Mouse (Mus musculus) monocyte, adult 59 days (primary cell): ENCODE measurements around the gene Snip1. TPM values are rescaled to one million over a fixed set of nuclear protein-coding genes. Genes with fewer than 3 reads are reported as not detected.

Experiments used
- total RNA-seq, 2 experiments: library from RNA; stranded (reverse); gene quantifications; one replicate each; pipeline ENCODE4 v1.2.4; 2023

The Snip1 gene
- total RNA-seq: 10 to 100 TPM; 27.0 to 29.8 TPM

DNA sequence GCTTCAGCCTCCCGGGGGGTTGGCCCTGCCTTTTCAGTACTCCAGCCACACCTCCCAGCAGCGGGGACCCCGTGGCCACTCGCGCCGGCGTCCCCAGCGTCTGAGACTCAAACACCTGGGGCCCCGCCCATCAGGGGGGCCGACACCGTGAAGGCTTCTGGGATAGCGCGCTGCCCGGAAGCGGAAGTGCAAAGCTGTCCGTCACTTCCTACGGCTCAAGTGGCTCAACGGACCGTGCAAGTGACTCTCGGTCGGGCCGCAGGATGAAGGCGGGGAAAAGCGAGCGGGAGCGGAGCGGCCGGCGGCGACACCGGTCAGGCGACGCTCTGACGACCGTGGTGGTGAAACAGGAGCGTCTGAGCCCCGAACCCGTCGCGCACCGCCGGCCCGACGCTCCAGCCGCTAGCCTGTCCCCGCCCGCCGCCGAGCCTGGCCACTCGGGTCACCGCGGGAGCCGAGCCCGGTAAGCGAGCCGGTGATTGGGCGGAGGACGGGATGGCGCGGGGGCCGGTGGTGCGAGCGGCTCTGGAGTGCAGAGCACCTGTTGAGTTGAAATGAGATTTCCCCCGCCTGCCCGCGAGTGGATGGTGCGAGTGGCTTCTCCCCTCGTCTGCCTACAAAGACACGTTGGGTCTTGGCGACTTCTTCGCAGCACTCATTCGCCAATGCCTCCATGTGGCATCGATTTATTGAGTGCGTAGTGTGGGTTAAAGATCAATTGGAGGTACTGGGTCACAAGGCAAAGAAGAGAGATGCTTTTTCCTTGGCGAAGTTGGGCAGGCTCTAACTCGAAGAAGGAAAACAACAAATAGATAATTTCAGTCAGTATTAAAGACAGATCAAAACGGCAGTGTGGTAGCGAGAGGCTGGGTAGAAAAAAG lies at the start of gene Snip1:
Gene Snip1 (plus strand): TSS at position 183 of the 881 bp plus-strand sequence.

DNA sequence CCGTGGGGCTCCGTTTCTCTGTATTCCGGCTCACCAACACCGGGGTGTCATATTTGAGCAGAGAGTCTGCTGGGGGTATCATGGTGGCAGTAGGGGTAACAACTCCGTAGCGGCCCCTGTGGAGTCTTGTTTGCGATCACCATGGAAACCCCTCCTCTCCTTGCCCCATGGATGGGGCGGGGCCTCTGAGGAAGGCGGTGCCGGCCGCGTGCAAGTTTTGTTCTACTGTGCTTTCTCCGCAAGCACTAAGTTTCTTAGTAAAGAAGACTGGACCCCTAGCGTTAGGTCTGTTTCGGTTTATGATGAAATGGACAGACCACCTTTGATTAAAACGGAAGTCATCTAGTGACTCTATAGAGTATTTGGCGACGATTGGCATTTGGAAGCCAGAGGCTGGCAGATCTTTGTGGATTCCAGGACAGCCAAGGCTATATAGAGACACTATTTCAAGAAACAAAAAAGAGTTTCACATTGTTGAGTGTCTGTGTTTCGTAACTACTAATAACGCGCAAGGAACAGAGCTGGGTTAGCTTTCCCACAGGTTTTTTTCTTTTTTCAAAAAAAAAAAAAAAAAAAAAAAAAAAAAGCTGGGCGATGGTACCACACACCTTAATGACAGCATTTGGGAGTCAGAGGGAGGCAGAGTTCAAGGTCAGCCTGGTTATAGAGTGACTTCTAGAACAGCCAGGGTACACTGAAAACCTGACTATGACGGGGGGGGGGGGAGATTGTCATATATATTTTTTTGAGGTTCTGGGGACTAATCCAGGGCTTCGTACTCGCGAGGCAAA lies 760 bp upstream of the Snip1 start, which contains the start of gene Dnali1:
Gene Dnali1 (minus strand): TSS at position 187 of the 791 bp plus-strand sequence.

DNA sequence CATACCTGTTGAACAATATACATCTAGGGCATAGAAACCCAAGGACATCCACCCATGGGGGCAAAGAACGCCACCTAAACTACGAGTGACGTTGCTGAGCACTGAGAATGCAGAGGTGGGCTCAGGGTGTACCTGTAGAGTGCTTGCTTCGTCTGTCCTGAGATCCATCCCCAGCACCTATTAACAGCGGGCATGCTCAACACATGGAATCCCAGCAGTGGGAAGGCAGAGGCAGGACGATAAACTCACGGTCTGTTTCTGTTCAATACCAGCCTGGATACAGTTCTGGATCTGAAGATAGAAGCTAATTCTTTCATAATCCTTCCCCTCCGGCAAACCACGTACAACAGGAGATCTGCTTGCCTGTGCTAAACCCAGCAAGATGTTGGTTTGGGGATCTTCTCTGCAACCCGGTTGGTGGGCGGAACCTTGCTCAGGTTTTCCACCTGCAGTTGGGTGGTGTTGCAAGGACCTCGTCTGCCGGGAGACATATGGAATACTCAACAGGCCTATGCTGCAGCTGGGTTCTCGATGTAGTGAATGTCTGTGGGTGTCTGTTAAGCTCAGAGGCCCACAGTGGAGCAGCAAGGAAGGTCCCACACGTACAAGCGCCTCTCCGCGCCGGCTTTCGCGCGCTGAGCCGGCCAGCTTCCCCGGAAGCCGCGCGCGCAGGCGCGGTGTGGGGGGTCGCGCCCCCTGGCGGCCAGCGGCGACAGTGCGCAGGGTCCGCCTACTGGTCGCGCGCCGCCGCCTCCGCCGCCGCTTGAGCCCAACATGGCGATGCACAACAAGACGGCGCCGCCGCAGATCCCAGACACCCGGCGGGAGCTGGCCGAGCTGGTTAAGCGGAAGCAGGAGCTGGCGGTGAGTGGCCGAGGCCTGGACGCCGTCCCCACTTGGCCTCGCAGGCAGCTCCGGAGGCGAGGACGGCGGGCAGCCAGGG lies 18.2 kb downstream of the Snip1 start, which contains the start of gene Meaf6:
Gene Meaf6 (plus strand): TSS at position 732 of the 943 bp plus-strand sequence.

Other genes with a start within 250 kb of the Snip1 start
- 10 to 100 TPM; 62.7 to 71.3 TPM for gene Yrdc, start 216.0 kb upstream of the Snip1 start, total RNA-seq
- 10 to 100 TPM in 1 of 2 experiments, 1 to 10 TPM in 1; 8.7 to 11.7 TPM for gene 1110065P20Rik, start 215.5 kb upstream of the Snip1 start, total RNA-seq
- not detected for gene Maneal, start 204.5 kb upstream of the Snip1 start, total RNA-seq
- gene Epha10, start 185.8 kb upstream of the Snip1 start, total RNA-seq: not detected
- 10 to 100 TPM in 1 of 2 experiments, 1 to 10 TPM in 1; 8.7 to 11.8 TPM for gene 9930104L06Rik, start 129.6 kb upstream of the Snip1 start, total RNA-seq
- 1 to 10 TPM; 2.6 to 3.4 TPM for gene Cdca8, start 127.4 kb upstream of the Snip1 start, total RNA-seq
- 1 to 10 TPM; 4.0 to 7.4 TPM for gene Rspo1, start 80.2 kb upstream of the Snip1 start, total RNA-seq
- 10 to 100 TPM; 53.5 to 59.6 TPM for gene Gnl2, start 50.1 kb upstream of the Snip1 start, total RNA-seq
- gene Dnali1, start 969 bp upstream of the Snip1 start, total RNA-seq: not detected
- 10 to 100 TPM; 45.6 to 48.9 TPM for gene Meaf6, start 18.5 kb downstream of the Snip1 start, total RNA-seq
- gene Zc3h12a, start 61.2 kb downstream of the Snip1 start, total RNA-seq: 100 to 1,000 TPM; 181 to 190 TPM